Mouse (Mus musculus): ENCODE measurements around the gene Abi1. TPM values are rescaled to one million over a fixed set of nuclear protein-coding genes. Genes with fewer than 3 reads are reported as not detected.

The Abi1 gene
- total and polyA plus RNA-seq, 3 experiments = 31.9 to 69.8 TPM; not detected in 1

- TF ChIP-seq RAD21 (IDR thresholded peaks at IDR 0.05; ENCODE audit: low read depth, low read length) (no peak), MYB (IDR thresholded peaks at IDR 0.05; ENCODE audit: low read depth, low read length) (no peak), CHD2 (IDR thresholded peaks at IDR 0.05; ENCODE audit: low read length) (no peak), MAFK (IDR thresholded peaks at IDR 0.05; ENCODE audit: borderline replicate concordance, low read depth, low read length) (no peak), GABPA (IDR thresholded peaks at IDR 0.05; ENCODE audit: low read depth, low read length) (no peak), MEF2A (IDR thresholded peaks at IDR 0.05; ENCODE audit: extremely low read depth, insufficient replicate concordance, low read depth, low read length, poor library complexity, severe bottlenecking) (no peak), UBTF (IDR thresholded peaks at IDR 0.05; ENCODE audit: borderline replicate concordance, insufficient read depth, low read depth, low read length) (no peak), TCF12 (IDR thresholded peaks at IDR 0.05; ENCODE audit: low read depth, low read length) (no peak), TBP (IDR thresholded peaks at IDR 0.05; ENCODE audit: low read depth, low read length) (no peak), ZMIZ1 (IDR thresholded peaks at IDR 0.05; ENCODE audit: low read depth, low read length) (no peak), ZKSCAN1 (IDR thresholded peaks at IDR 0.05; ENCODE audit: low read depth, low read length) (no peak), MAZ (IDR thresholded peaks at IDR 0.05; ENCODE audit: low read depth, low read length) (no peak), POLR2AphosphoS5 (IDR thresholded peaks at IDR 0.05; ENCODE audit: borderline replicate concordance, low read depth, low read length) (no peak)
- H3K79me2 ChIP-seq (ENCODE audit: control insufficient read depth, insufficient read depth, low read length, poor library complexity) = no peaks in the 10 kb centered on the region
These were observed 8.0 kb upstream of the Abi1 start for GRCm38 (mm10) chr2:23048006-23048405.

GRCm38 (mm10) chr2:23045703-23046102 lies 5.7 kb upstream of the Abi1 start:
- TF ChIP-seq ZNF384 (IDR thresholded peaks at IDR 0.05; ENCODE audit: low read depth, low read length) = peak; percentile 66
- TF ChIP-seq POLR2AphosphoS2 (IDR thresholded peaks at IDR 0.05; ENCODE audit: low read length) = no peak

More at GRCm38 (mm10) chr2:23048006-23048405, 8.0 kb upstream of the Abi1 start:
- Histone ChIP-seq H3K27me3 (ENCODE audit: control insufficient read depth in 1 of 2, insufficient read depth in 2 of 2, low read length in 2 of 2) (no peaks in the 10 kb centered on the region), H3K4me3 (ENCODE audit: control insufficient read depth in 1 of 2, insufficient read depth in 1 of 2, low read depth in 2 of 2, low read length in 2 of 2) (no peak overlapping the region), H3K9ac (ENCODE audit: control insufficient read depth, low read depth, low read length, poor library complexity, severe bottlenecking) (no peak overlapping the region), H3K4me1 (ENCODE audit: control insufficient read depth in 1 of 2, insufficient read depth in 2 of 2, low read length in 2 of 2) (0 out of 4 replicates have a peak, but pooled peaks cover 0 to 5% of the 10 kb centered on the region in 2 experiments), H3K27ac (ENCODE audit: control insufficient read depth, low read depth, low read length) (no peak overlapping the region), H3K9me3 (replicated peaks; ENCODE audit: insufficient read depth, low read length) (no peaks in the 10 kb centered on the region), H3K36me3 (ENCODE audit: control insufficient read depth in 1 of 2, insufficient read depth in 2 of 2, low read length in 2 of 2) (no peaks in the 10 kb centered on the region)
- DNase-seq (ENCODE audit: low read depth, low spot score) = no peak

More at GRCm38 (mm10) chr2:23045703-23046102, 5.7 kb upstream of the Abi1 start:
- no peak overlapping the region for H3K27ac ChIP-seq (ENCODE audit: control insufficient read depth, low read depth, low read length)
- no peak for DNase-seq (ENCODE audit: low read depth, low spot score)
- H3K36me3 ChIP-seq (ENCODE audit: control insufficient read depth in 1 of 2, insufficient read depth in 2 of 2, low read length in 2 of 2) = no peaks in the 10 kb centered on the region; a peak in 1 of 4 replicates
- no peak overlapping the region for H3K9ac ChIP-seq (ENCODE audit: control insufficient read depth, low read depth, low read length, poor library complexity, severe bottlenecking)
- no peaks in the 10 kb centered on the region for H3K79me2 ChIP-seq (ENCODE audit: control insufficient read depth, insufficient read depth, low read length, poor library complexity)
- H3K27me3 ChIP-seq (ENCODE audit: control insufficient read depth in 1 of 2, insufficient read depth in 2 of 2, low read length in 2 of 2) = no peaks in the 10 kb centered on the region
- H3K9me3 ChIP-seq (replicated peaks; ENCODE audit: insufficient read depth, low read length) = no peaks in the 10 kb centered on the region
- H3K4me3 ChIP-seq (ENCODE audit: control insufficient read depth in 1 of 2, insufficient read depth in 1 of 2, low read depth in 2 of 2, low read length in 2 of 2) = no peak overlapping the region
- peaks cover 2 to 5% of the 10 kb centered on the region in 2 experiments; a peak in 3 of 4 replicates for H3K4me1 ChIP-seq (ENCODE audit: control insufficient read depth in 1 of 2, insufficient read depth in 2 of 2, low read length in 2 of 2)
